Mouse (Mus musculus): ENCODE results near the gene Zscan2. TPM values are rescaled to one million over a fixed set of nuclear protein-coding genes. Genes with fewer than 3 reads are reported as not detected.

Gene Zscan2
- total and polyA plus RNA-seq, 3 experiments = 0.82 to 3.7 (median 1.7) TPM

DNA sequence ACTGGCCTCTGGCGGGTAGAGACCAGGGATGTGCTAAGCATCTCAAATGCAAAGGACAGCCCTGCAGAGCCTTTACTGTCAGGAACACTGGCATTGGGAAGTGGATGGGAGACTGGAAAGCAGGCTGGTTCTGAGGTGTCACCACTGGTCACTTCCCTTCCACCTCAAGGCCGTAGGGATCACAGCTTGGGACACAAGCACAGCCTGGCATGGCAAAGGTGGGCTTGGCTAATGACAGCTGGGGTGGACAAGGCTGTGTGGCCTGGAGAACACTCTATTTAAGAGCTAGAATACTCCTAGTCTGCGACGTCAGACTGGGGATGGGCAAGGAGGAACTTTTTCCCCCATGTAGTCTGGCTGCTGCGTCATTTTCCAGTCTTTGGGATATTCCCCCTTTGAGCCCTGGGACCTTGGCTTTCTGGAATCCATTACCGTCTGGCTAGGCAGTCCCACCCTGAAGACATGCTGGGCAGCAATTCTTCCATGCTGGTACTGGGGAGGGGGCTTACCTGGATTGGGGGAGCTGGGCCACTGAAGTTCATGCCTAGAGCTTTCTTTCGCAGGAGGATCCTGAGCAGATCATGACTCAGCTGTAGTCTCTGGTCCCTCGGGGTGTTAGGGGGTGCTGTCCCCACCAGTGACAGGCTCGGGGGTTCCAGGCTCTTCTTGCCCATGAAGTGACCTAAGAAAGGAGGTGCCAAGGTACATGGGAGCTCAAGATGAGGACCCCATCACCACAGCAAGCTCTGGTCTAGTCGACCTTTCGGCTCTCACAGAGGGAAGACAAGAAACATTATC lies 43.1 kb downstream of the Zscan2 start:
- H3K9me3 ChIP-seq (replicated peaks; ENCODE audit: low read length) = no peaks in the 10 kb centered on the region
- dilution Hi-C loops (cut with MboI; ENCODE audit: extremely low pct_ligation_motif_present, extremely low pct_unique_long_range_greater_than_20kb, low sequenced_read_pairs) = no loop called here
- H3K79me2 ChIP-seq (replicated peaks; ENCODE audit: control insufficient read depth, extremely low read depth, insufficient read depth, poor library complexity, severe bottlenecking) = peaks cover 13% of the 10 kb centered on the region
- H3K27ac ChIP-seq (ENCODE audit: insufficient read depth, low read depth) = no peak overlapping the region
- H3K36me3 ChIP-seq (replicated peaks in 1 of 2; ENCODE audit: control insufficient read depth in 1 of 2, insufficient read depth in 1 of 2, low read length in 1 of 2) = peaks cover 28 to 67% of the 10 kb centered on the region in 2 experiments
- no peak for DNase-seq (ENCODE audit: extremely low read depth)
- no peaks in the 10 kb centered on the region for H3K27me3 ChIP-seq (replicated peaks)
- peaks cover 3 to 18% of the 10 kb centered on the region in 2 experiments; a peak in 3 of 4 replicates for H3K4me1 ChIP-seq (ENCODE audit: control insufficient read depth in 1 of 2, insufficient read depth in 2 of 2)
- H3K4me3 ChIP-seq (replicated peaks in 1 of 3; ENCODE audit: low read depth in 2 of 3, low read length in 2 of 3, poor library complexity in 1 of 3) = no peak overlapping the region
- H3K9ac ChIP-seq (ENCODE audit: insufficient read depth, low read depth) = no peak overlapping the region
- in situ Hi-C loops (cut with MboI; ENCODE audit: low pct_ligation_motif_present, low pct_unique_long_range_greater_than_20kb, low sequenced_read_pairs) = no loop called here
- no peak overlapping the region for H3K4me2 ChIP-seq (ENCODE audit: insufficient read depth, low read depth, poor library complexity, severe bottlenecking)
- TF ChIP-seq NRF1 (IDR thresholded peaks at IDR 0.05; ENCODE audit: low read depth, low read length) = no peak
- no peak for TF ChIP-seq JUN (IDR thresholded peaks at IDR 0.05; ENCODE audit: insufficient read depth, low read depth, low read length)
- TF ChIP-seq USF1 (IDR thresholded peaks at IDR 0.05; ENCODE audit: low read depth, low read length) = no peak
- no peak for TF ChIP-seq POLR2A (IDR thresholded peaks at IDR 0.05; ENCODE audit: low read depth, low read length)
- TF ChIP-seq ZC3H11A (IDR thresholded peaks at IDR 0.05; ENCODE audit: low read depth, low read length) = no peak
- no peak for TF ChIP-seq ELF1 (IDR thresholded peaks at IDR 0.05; ENCODE audit: low read depth, low read length)
- no peak for TF ChIP-seq JUND (conservative IDR thresholded peaks at IDR 0.05; ENCODE audit: low read depth, low read length)
- TF ChIP-seq SMC3 (IDR thresholded peaks at IDR 0.05; ENCODE audit: low read depth, low read length) = no peak
- no peak for TF ChIP-seq UBTF (IDR thresholded peaks at IDR 0.05; ENCODE audit: low read depth, low read length)
- TF ChIP-seq ZMIZ1 (IDR thresholded peaks at IDR 0.05; ENCODE audit: low read depth, low read length) = no peak
- TF ChIP-seq RCOR1 (conservative IDR thresholded peaks at IDR 0.05; ENCODE audit: low read depth, low read length) = no peak
- no peak for TF ChIP-seq ZNF384 (IDR thresholded peaks at IDR 0.05; ENCODE audit: low read depth, low read length)
- TF ChIP-seq BHLHE40 (IDR thresholded peaks at IDR 0.05; ENCODE audit: low read depth, low read length) = no peak

DNA sequence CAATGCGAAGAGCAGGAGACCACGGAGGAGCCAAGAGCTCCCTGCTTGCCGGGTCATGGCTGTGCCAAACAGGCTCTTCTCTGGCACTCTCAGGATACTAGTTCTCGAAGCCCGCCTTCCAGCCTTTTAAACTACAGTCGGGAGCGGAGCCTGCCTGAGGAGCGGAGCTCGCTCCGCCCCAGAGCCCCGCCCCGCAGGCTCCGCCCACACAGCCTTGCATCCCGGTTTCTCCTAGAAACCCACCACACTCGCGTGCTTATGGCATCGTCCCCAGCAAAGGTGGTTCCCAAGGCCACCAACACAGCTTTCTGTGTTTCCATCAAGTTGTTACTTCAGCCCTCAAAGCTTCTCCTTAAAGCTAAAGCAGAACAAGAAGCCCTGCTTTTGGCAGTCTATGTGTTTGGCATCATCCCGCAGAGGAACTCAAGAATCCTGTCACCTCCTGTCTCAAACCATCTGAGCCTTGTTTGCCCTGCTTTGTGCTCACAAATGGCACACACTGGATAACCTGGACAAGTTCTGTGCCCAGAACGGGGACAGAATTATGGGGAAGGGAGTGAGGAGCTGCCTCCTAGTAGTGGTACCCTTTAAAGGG lies 44.3 kb downstream of the Zscan2 start, which contains the start of gene Nmb:
TSS of gene Nmb (minus strand) at position 156 of the 595 bp plus-strand sequence.
- dilution Hi-C loops (cut with MboI; ENCODE audit: extremely low pct_ligation_motif_present, extremely low pct_unique_long_range_greater_than_20kb, low sequenced_read_pairs) = no loop called here
- no peak for DNase-seq (ENCODE audit: extremely low read depth)
- no peak within 1 kb of the TSS for H3K27ac ChIP-seq (ENCODE audit: insufficient read depth, low read depth)

More for the DNA sequence above, 44.3 kb downstream of the Zscan2 start, which contains the start of gene Nmb:
- no peaks in the 10 kb centered on the region for H3K9me3 ChIP-seq (replicated peaks; ENCODE audit: low read length)
- H3K9ac ChIP-seq (ENCODE audit: insufficient read depth, low read depth) = no peak within 1 kb of the TSS
- H3K36me3 ChIP-seq (replicated peaks in 1 of 2; ENCODE audit: control insufficient read depth in 1 of 2, insufficient read depth in 1 of 2, low read length in 1 of 2) = peaks cover 33 to 67% of the 10 kb centered on the region in 2 experiments
- H3K4me3 ChIP-seq (replicated peaks in 1 of 3; ENCODE audit: low read depth in 2 of 3, low read length in 2 of 3, poor library complexity in 1 of 3) = no peak within 1 kb of the TSS
- no peaks in the 10 kb centered on the region for H3K27me3 ChIP-seq (replicated peaks)
- peaks cover 9% of the 10 kb centered on the region for H3K79me2 ChIP-seq (replicated peaks; ENCODE audit: control insufficient read depth, extremely low read depth, insufficient read depth, poor library complexity, severe bottlenecking)
- TF ChIP-seq TBP (conservative IDR thresholded peaks at IDR 0.05; ENCODE audit: low read depth, low read length) (no peak), GABPA (IDR thresholded peaks at IDR 0.05; ENCODE audit: insufficient replicate concordance, low read depth, low read length) (no peak), MAX (IDR thresholded peaks at IDR 0.05; ENCODE audit: low read length) (no peak), HCFC1 (IDR thresholded peaks at IDR 0.05; ENCODE audit: low read depth, low read length) (no peak), EP300 (IDR thresholded peaks at IDR 0.05; ENCODE audit: low read length) (no peak), ETS1 (conservative IDR thresholded peaks at IDR 0.05; ENCODE audit: low read depth, low read length) (no peak), USF2 (conservative IDR thresholded peaks at IDR 0.05; ENCODE audit: low read depth, low read length) (no peak), SIN3A (IDR thresholded peaks at IDR 0.05; ENCODE audit: low read length) (no peak), RAD21 (IDR thresholded peaks at IDR 0.05; ENCODE audit: low read depth, low read length) (no peak)
- in situ Hi-C loops (cut with MboI; ENCODE audit: low pct_ligation_motif_present, low pct_unique_long_range_greater_than_20kb, low sequenced_read_pairs) = no loop called here
- no peak within 1 kb of the TSS for H3K4me2 ChIP-seq (ENCODE audit: insufficient read depth, low read depth, poor library complexity, severe bottlenecking)
- H3K4me1 ChIP-seq (ENCODE audit: control insufficient read depth in 1 of 2, insufficient read depth in 2 of 2) = peaks cover 3 to 11% of the 10 kb centered on the region in 2 experiments; a peak in 3 of 4 replicates

All from CH12.LX (cell line).